Mouse (Mus musculus) hematopoietic stem cell, adult 5-6 weeks (primary cell): ENCODE measurements at regions not wholly inside any gene's neighbourhood (a gene's known extent, or its start where the extent isn't known, plus 50 kb on each side); places are given as distances from the start of the nearest gene placed in this dataset.

Experiments
- ATAC-seq, 2 experiments: fragments of 125-278 bp in 1 of 2; replicated peaks in 1 of 2; 2 replicates each; pipeline ENCODE4 v1.8.0; 2016 to 2017; ENCODE audit warnings: inconsistent platforms in 2 of 2, mild to moderate bottlenecking in 2 of 2, moderate number of reproducible peaks in 2 of 2, low read depth in 1 of 2, moderate TSS enrichment in 1 of 2; ENCODE audit not compliant: low FRiP score in 2 of 2, poor library complexity in 2 of 2, severe bottlenecking in 2 of 2, insufficient read depth in 1 of 2, low TSS enrichment in 1 of 2

DNA sequence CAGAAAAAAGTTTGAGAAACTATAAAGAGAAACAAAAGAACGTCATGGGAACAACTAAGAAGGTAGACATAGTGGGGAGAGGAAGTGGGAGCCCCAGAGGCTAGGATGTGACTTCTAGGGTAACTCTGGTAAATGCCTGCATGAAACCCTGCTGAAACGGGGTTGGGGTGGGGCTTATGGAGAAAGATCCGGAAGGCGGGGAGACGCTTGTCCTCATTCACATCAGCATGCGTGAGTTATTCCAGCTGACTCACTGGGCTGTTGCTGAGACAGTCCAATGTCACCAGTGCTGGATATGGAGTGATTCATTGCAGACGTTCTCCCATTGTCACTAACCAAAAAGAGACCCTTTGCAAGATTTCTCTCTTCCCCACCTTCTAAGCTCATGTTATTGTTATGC lies 198.2 kb downstream of the Mreg start:
- no peak for ATAC-seq

DNA sequence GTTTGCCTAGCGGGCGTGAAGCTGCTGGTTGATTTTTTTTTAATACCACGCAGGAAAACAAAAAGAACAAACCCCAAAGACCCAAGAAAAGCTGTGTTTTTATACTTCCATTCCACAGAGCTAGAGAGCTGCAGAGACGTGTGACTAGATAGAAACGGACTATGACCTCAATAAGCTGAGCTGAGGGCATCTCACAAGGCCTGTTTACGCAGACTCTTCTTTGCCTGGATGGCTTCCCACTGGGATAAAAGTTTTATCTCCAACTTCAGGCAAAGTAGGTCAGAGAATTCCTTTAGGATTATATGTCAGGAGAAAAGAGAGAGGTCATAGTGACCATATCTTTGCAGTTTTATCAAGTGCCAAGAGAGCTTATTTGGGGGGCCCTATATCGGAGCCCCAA lies 199.4 kb downstream of the Mreg start:
- ATAC-seq: no peak

DNA sequence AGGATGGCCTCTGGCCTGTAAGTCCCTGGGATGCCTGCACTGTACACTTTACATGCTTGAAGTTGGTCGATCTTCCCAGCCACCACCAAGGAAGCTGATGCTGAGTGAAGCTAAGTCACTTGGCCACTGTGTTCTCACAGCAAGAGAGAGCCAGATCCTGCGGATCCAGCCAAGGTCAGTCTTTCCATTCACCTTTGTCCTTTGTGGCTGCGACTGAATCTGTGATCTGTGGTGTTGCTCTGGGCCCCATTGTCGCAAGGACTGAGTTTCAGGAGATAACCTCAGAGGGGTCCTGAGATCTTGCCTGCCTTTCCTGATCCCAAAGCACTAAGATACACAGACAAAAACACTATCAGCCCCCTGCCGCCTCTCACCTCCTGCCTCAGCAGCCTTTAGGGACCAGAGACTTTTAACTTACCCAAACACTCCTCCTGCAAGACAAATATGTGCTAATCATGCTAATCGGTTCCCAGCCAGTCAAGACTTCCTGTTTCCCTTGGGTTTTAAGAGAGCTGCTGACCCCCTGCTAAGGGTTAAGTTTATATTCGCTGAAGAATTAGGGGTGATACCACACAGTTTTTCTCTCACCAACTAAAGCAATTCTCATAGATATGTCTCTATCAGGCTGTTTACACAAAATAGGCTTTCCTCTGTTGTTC lies 202.7 kb downstream of the Mreg start:
- peak in 1 of 2 experiments; percentile 32; a peak in 1 of 4 replicates for ATAC-seq

DNA sequence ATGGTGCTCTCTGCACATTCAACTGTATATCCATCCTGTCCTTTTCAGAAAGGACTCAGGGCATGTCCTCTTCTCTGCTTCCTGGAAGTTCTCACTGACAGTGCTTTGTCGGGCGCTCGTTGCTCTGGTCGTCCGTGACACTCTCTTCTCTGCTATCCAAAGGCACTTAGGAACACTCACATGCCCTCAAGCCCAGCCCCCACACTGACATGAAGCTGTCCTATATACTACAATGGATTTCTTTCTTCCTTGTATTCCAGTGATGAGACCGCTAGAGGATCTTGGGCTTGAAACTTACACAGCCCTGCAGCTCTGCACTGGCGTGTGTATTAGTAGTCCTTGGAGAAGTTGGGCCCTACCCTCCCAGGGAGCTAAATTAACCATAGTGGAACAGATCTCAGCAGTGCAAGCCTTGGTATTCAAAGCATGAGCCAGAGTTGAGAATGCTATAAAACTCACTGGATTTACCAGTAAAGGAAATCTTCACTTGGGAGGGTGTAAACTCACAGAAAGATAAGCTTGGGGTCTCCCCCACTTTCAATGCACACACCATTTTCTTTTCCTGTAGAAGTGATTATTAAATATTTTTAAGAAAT lies 205.3 kb downstream of the Mreg start:
- no peak for ATAC-seq

DNA sequence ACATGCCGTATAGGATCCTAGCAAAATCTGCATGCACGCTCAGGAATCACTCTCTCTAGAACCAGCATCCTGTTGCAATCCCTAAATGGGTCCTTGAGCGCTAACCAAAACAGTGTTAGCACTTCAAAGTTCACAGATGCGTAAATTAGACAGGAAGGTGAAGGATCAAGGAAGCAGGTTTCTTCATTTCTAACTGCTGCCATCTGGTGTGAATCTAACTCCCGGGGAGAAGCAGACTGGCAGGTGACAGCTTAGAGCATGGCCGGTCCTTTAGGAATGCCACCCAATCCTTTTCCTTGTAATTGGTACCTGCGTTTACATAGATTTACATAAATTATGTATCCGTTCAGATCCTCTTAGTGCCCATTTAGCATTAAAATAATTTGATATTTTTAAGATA lies 206.2 kb downstream of the Mreg start:
- no peak for ATAC-seq

DNA sequence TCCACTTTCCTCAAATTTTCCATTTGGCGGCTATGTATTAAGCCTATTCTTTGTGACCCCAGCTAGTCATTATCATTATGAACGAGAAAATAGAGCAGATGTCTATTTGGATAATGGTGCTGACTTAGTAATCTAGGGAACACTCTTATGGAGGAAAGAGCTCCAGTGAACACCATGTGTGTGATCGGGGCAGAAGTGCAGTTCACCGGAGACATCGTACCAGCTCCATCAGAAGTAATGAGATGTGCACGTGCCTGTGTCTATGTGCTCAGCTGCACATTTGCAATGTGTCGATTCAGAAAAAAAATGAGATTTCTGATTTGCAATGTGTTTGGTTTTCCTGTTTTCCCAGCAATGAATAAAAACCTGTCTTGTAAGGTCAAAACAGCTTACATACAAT lies 206.6 kb downstream of the Mreg start:
- ATAC-seq: no peak

DNA sequence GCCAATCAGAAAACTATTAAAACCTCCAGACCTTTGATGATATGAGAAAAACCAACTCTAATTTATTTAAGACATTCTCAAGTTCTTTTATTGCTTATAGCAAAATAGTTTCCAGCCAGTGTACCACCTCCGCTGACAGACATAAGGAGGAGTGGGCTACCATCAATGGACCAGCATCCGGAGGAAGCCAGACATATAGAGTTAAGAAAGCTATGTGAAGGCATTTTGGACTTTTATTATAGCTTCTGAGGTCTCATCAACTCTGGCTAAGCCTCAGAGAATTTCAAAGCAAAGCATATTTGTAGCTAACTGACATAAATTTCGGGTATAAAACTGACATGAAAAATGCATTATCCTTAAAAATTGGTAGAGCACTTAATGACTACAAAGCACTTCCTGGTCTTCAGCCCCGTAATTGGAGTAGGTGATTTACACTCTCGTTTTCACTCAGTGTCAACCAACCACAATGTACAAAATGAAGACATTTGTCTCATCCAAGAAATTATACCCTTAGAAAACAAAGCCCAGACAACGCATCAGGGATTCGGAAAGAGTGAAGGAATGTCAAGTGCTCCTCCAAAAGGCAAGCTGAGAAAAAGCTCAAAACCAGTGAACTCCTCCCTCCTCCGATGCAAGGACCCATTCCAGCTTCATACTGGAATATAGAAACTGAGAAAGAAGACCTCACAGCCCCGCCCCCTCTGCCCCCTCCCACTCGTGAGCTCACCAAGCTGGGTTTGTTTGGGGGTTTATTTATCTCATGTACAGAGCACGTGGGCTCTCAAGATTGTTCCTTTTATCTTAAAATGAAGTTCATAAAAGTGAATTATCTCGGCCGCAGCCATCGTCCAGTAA lies 208.5 kb downstream of the Mreg start:
- no peak for ATAC-seq

DNA sequence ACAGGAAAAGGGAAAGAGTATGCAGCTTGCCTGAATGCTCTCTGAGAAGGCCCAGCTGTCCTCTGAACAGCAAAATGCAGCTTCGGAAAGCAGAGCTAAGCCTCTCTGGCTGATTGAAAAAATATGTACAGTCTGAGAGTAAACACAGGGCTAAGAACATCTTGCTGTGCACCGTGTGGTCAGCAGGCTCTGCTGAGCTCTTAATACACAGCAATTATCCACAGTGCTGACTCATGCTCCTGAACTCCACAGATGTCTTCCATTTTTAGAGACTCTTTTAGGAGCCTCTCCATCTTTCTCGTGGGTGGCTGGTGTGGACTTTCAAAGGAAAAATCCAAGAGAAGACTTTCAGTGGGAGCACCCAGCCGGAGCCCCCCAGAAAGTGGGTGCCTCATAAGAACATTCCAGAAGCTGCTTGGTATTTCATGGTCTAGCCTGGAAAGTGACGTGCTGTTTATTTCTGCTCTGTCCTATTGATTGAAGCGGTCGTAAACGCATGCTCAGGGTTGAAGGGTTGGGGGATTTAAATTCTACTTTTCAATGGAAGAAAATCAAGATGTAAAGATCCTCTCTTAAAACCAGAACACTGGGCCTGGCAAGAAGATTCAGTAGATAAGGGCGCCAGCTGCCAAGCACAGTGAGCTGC lies 209.5 kb downstream of the Mreg start:
- peak; percentile 49 to 50; a peak in 2 of 4 replicates for ATAC-seq

DNA sequence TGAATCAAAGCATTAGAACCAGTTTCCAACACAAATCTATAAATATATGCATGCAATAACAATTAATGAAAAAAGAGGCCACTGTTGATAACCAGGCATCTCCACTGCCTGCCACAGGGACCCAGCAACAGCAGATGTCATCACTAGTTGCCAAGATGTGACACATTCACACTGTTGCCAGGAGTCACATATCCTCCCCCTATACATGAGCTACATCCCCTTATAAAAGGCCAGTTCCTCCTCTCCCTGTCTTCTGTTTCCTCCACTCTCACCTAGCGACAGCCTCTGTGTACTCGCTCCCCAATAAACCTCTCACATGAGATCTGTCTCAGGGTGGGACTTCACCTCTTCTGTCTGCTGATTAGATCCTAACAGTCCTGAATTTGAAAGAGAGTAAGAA lies 211.4 kb downstream of the Mreg start:
- ATAC-seq: peak; percentile 47 to 54; a peak in 3 of 4 replicates

DNA sequence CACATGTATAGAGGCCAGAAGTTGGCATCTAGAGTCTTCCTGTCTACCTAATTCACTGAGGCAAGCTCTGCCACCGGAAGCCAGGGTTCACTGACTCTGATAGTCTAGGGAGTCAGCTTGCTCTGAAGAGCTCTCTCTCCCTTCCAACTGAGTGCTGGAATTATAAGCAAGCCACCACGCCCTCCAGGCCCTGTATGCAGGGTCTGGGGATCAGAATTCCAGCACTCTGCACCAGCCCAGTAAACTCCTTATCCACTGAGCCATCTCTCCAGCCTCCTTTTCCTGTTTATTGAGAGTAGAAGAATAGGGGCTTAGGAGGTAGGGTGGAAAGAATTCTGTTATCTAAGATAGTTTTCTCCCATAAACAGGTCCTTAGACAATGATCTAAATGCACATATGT lies 215.3 kb downstream of the Mreg start:
- no peak for ATAC-seq

DNA sequence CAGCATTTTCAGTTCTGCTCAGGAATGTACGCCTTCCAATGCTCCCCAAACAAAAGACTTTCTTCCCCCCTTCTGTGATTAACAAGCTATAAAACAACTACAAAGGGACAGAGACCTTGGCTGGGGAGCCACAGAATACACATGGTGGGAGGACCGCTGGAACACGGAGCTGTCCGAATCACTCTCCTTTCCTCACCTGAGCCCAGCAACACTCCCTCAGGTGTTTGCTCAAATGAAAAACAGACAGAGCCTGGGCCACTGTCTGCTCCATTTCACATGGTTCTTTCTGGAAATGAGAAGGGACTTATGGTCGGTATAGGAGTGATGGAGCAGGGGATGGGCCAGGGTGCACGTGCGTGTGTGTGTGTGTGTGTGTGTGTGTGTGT lies 215.9 kb downstream of the Mreg start:
- ATAC-seq: no peak

DNA sequence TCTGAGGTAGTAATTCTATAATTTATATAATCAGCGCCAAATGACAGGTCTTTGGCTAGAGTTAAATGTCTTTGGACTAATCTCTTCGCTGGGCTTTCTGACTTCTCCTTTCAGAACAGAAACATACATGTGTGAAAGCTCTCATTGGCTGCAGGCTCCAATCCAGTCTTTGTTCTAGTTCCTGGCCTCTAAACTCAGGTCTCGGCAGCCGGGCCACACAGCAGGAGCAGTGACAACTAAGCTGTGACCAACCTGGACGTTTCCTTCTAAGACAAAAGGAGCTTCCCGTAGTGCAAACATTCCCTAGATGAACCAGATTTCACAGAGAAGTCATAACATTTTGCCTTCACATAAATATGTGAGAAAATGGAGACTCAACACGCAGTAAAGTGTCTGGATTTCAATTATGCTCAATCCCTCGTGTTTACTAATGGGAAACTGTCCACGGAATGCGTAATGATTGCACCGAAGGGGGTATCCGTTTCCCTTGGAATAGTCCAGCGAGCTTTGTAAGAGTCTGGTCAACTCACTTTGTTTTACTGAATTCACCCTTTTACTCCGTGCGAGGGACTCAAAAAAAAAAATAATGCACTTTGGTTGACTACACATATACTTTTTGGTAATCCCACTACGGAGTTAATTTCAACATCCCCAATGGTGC lies 216.4 kb downstream of the Mreg start:
- ATAC-seq: peak in 1 of 2 experiments; percentile 17; a peak in 1 of 4 replicates

DNA sequence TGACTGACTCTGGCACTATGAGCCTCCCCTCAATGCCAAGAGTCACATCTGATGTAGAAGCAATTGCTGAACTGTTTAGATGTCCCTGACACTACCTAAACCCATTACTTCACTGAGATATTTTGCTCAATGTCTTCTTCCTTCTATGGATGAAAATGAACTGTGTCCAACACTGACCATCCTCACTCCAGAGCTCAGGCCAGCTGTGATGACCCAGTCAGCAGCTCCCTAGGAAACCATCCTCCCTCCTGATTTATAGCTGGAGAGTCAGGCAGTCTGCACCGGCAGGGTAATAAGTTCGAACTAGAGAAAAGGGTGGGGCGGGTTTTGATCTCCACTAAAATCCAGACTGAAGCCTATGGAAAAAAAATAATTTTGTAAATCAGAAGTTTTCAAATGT lies 221.2 kb downstream of the Mreg start:
- no peak for ATAC-seq

DNA sequence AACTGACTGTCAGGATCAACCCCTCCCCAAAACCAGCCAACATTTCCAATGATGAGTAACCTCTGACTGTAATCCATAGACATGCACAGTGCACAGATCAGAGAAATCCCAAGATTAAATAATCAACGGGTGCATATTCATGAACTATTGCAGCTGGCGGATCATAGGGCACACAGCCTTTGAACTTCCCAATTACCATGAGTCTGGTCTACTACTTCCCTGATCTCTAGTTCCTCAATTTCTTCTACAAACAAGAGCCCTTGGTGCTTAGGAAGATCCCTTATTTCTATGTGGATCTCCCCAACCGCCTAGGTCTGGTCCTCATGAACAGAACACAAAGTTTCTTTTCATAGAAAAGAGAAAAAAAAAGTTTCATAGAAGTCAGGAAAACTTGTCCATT lies 224.0 kb downstream of the Mreg start:
- ATAC-seq: peak in 1 of 2 experiments; percentile 36; a peak in 1 of 4 replicates

DNA sequence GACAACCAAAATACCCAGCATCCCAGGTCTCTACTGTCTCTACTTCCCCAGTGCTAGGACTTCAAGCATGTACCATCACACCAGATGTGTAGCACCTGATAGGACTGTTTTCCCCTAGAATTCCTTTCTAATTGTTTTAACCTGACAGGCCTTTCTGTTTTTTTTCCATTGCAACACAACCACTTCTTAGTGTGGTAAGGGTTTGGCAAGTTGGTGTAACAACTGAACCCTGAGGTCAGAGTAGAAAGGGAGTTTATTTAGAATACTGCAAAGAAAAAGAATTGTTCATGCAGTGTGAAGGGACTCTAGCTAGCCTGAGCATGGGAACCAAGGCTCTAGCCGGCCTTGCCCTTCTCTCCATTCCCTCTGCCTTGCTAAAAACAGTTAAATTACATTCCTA lies 226.1 kb downstream of the Mreg start:
- ATAC-seq: no peak; a peak in 1 of 4 replicates

DNA sequence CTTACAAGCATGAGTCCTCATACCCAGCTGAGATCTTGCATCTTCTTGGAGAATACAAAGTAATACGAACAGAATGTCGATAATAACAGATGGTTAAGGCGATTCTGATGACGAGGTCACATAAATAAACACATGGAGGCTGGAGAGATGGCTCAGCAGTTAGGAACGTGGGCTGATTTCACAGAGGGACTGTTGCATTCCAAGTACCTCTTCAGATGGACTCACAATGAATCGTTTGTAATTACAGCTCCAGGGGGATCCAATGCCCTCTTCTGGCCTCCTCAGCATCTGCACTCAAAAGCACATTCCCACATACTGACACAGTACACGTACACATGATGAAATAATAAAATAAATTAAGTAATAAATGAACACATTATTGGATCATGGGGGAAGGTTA lies 228.3 kb downstream of the Mreg start:
- no peak for ATAC-seq

DNA sequence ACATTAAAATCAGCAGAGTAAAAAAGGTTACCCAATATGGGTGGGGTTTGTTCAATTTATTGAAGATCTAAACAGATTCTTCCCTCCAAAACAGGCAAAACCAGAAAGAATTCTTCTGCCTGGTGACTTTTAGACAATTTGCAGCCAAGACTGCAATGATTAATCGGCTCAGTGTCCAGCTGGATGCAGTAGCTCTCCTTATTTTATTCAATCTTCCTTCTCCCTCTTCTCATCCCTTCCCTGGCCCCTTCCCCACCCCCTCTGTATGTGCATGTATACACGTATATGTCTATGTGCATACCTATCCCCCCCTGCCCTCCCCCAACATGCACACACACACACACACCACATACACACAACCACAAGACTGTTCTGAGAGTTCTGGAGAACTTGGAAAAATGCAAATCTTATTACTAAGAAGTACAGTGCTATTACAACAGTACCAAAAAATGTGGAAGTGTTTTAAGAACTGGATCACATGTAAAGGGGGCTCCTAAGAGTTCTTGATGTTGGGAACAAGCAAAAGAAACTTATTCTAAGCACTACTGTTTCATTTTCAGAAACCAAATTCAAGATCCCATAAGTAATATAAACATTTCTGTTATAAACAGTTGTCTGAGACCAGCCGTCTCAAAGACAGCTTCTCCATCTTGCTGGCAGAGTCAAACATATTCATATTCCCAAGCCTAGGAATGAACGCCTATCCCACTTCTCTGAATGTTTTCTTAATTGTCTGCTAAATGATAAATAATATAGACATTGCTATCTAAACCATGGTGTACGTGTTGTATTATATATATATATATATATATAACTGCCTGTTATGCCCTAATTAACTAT lies 229.5 kb downstream of the Mreg start:
- ATAC-seq: no peak
